Mouse (Mus musculus): ENCODE results near the gene Grcc10. TPM values are rescaled to one million over a fixed set of nuclear protein-coding genes. Genes with fewer than 3 reads are reported as not detected.

Grcc10 gene
- polyA plus RNA-seq, 1 experiment = 355 TPM

Other genes with a start within 250 kb of the Grcc10 start
- 15.6 and 18.9 TPM in 2 replicates for gene C1rl, start 248.3 kb downstream of the Grcc10 start, polyA plus RNA-seq (2012; ENCODE audit: insufficient read depth, insufficient read length, missing spikeins)
- 16.7 and 21.5 TPM in 2 replicates for gene C1ra, start 229.0 kb downstream of the Grcc10 start, polyA plus RNA-seq (2012; ENCODE audit: insufficient read depth, insufficient read length, missing spikeins)
- 45.8 and 53.2 TPM in 2 replicates for gene C1s1, start 199.0 kb downstream of the Grcc10 start, polyA plus RNA-seq (2012; ENCODE audit: insufficient read depth, insufficient read length, missing spikeins)
- not detected in 2 replicates for gene C1rb, start 171.1 kb downstream of the Grcc10 start, polyA plus RNA-seq (2012; ENCODE audit: insufficient read depth, insufficient read length, missing spikeins)
- gene C1s2, start 105.3 kb downstream of the Grcc10 start, polyA plus RNA-seq (2012; ENCODE audit: insufficient read depth, insufficient read length, missing spikeins) = not detected in 2 replicates
- 43.7 and 58.4 TPM in 2 replicates for gene Lpcat3, start 78.3 kb downstream of the Grcc10 start, polyA plus RNA-seq (2012; ENCODE audit: insufficient read depth, insufficient read length, missing spikeins)
- 78.3 and 102 TPM in 2 replicates for gene Emg1, start 29.2 kb downstream of the Grcc10 start, polyA plus RNA-seq (2012; ENCODE audit: insufficient read depth, insufficient read length, missing spikeins)
- gene Phb2, start 29.0 kb downstream of the Grcc10 start, polyA plus RNA-seq (2012; ENCODE audit: insufficient read depth, insufficient read length, missing spikeins) = 284 and 381 TPM in 2 replicates
- gene Ptpn6, start 2.7 kb downstream of the Grcc10 start, polyA plus RNA-seq (2012; ENCODE audit: insufficient read depth, insufficient read length, missing spikeins) = 13.5 and 14.1 TPM in 2 replicates
- not detected in 2 replicates for gene Gm45234, start 14.6 kb upstream of the Grcc10 start, polyA plus RNA-seq (2012; ENCODE audit: insufficient read depth, insufficient read length, missing spikeins)
- 31.7 and 35.7 TPM in 2 replicates for gene Atn1, start 15.2 kb upstream of the Grcc10 start, polyA plus RNA-seq (2012; ENCODE audit: insufficient read depth, insufficient read length, missing spikeins)
- 0.63 TPM in 1 of 2 replicates, not detected in the other for gene Eno2, start 28.3 kb upstream of the Grcc10 start, polyA plus RNA-seq (2012; ENCODE audit: insufficient read depth, insufficient read length, missing spikeins)
- not detected in 2 replicates for gene Lrrc23, start 38.4 kb upstream of the Grcc10 start, polyA plus RNA-seq (2012; ENCODE audit: insufficient read depth, insufficient read length, missing spikeins)
- 5.1 and 7.3 TPM in 2 replicates for gene Spsb2, start 67.3 kb upstream of the Grcc10 start, polyA plus RNA-seq (2012; ENCODE audit: insufficient read depth, insufficient read length, missing spikeins)
- 519 and 573 TPM in 2 replicates for gene Tpi1, start 72.9 kb upstream of the Grcc10 start, polyA plus RNA-seq (2012; ENCODE audit: insufficient read depth, insufficient read length, missing spikeins)
- 35.8 and 39.4 TPM in 2 replicates for gene Usp5, start 88.1 kb upstream of the Grcc10 start, polyA plus RNA-seq (2012; ENCODE audit: insufficient read depth, insufficient read length, missing spikeins)
- gene Cdca3, start 88.2 kb upstream of the Grcc10 start, polyA plus RNA-seq (2012; ENCODE audit: insufficient read depth, insufficient read length, missing spikeins) = 2.4 TPM in 1 of 2 replicates, not detected in the other
- gene Gnb3, start 98.9 kb upstream of the Grcc10 start, polyA plus RNA-seq (2012; ENCODE audit: insufficient read depth, insufficient read length, missing spikeins) = not detected in 2 replicates
- 2.7 and 3.8 TPM in 2 replicates for gene P3h3, start 116.4 kb upstream of the Grcc10 start, polyA plus RNA-seq (2012; ENCODE audit: insufficient read depth, insufficient read length, missing spikeins)
- 0.88 TPM in 1 of 2 replicates, not detected in the other for gene Gpr162, start 122.6 kb upstream of the Grcc10 start, polyA plus RNA-seq (2012; ENCODE audit: insufficient read depth, insufficient read length, missing spikeins)
- not detected in 2 replicates for gene Cd4, start 146.8 kb upstream of the Grcc10 start, polyA plus RNA-seq (2012; ENCODE audit: insufficient read depth, insufficient read length, missing spikeins)
- 12.2 and 15.1 TPM in 2 replicates for gene Lag3, start 170.3 kb upstream of the Grcc10 start, polyA plus RNA-seq (2012; ENCODE audit: insufficient read depth, insufficient read length, missing spikeins)
- 949 and 1,236 TPM in 2 replicates for gene Ptms, start 178.7 kb upstream of the Grcc10 start, polyA plus RNA-seq (2012; ENCODE audit: insufficient read depth, insufficient read length, missing spikeins)
- 238 and 301 TPM in 2 replicates for gene Mlf2, start 190.0 kb upstream of the Grcc10 start, polyA plus RNA-seq (2012; ENCODE audit: insufficient read depth, insufficient read length, missing spikeins)
- gene Cops7a, start 224.2 kb upstream of the Grcc10 start, polyA plus RNA-seq (2012; ENCODE audit: insufficient read depth, insufficient read length, missing spikeins) = 74.8 and 85.4 TPM in 2 replicates

Data from brown adipose tissue, adult 24 weeks (tissue).